Mouse (Mus musculus): ENCODE data around the gene Uxs1. TPM values are rescaled to one million over a fixed set of nuclear protein-coding genes. Genes with fewer than 3 reads are reported as not detected.

Uxs1 gene
- polyA plus RNA-seq, 2 experiments, result 10.1 to 10.9 TPM

DNA sequence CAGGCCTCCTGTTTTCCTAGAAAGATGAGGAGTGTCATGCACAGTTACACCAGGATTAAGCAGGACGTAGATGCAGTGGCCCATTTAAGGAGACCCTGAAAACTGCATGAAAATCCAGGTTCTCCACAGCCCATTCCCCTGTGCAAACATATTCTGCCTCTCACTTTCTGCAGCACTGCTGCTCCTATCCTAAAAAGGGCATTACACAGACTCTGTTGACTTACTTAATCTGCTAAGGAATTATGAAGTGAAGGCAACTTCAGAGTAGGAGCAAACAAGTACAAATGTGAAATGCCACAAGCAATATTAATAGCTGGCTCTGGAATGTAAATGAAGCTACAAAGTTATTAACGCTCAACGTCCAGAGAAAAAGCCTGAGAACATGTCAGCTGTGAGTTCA lies 45.9 kb downstream of the Uxs1 start:
- 74% methylated on average over 3 of the region's 3 CpGs for WGBS (ENCODE audit: insufficient replicate concordance)
- DNase-seq (ENCODE audit: low read depth in 3 of 3, low spot score in 3 of 3) (no peak), ATAC-seq (ENCODE audit: insufficient read depth) (no peak)

DNA sequence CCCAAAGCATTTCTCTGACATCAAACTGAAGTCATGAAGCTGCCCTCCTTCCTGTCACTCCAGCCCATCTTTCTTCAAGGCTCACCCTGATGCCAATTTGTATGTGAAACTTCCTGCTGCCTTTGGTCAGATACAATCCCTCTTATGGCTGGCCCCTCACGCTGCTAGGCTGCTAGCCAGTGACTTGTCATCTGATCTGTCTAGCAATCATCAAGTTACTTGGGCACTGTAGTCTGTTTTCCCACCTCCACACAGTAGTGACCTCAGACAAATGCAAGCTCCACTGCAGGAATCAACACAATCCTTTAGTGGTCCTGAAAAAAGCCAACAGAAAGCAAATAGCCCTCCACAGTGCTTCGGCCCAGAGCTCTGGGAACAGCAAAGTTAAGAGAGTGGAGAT lies 46.4 kb downstream of the Uxs1 start:
- ATAC-seq (ENCODE audit: insufficient read depth) (no peak), DNase-seq (ENCODE audit: low read depth in 3 of 3, low spot score in 3 of 3) (no peak)
- 75% methylated on average over 2 of the region's 2 CpGs for WGBS (ENCODE audit: insufficient replicate concordance)
- Histone ChIP-seq H3K4me2 (ENCODE audit: low read depth) (no peak overlapping the region), H3K9ac (replicated peaks) (no peak overlapping the region), H3K4me1 (replicated peaks; ENCODE audit: control insufficient read depth in 2 of 2, insufficient read depth in 2 of 2, low read length in 1 of 2) (no peaks in the 10 kb centered on the region), H3K4me3 (ENCODE audit: insufficient read depth in 1 of 2, low read depth in 2 of 2, low read length in 2 of 2) (no peak overlapping the region), H3K27ac (no peak overlapping the region), H3K27me3 (ENCODE audit: control insufficient read depth, insufficient read depth, low read length) (no peaks in the 10 kb centered on the region), H3K9me3 (ENCODE audit: control insufficient read depth, low read length) (no peaks in the 10 kb centered on the region), H3K36me3 (replicated peaks; ENCODE audit: control insufficient read depth, insufficient read depth, low read depth) (peaks cover 4% of the 10 kb centered on the region; the same call in 1 of the 2 replicates)
- no peak for TF ChIP-seq CTCF (IDR thresholded peaks at IDR 0.05; ENCODE audit: low read depth)
- TF ChIP-seq EP300 (IDR thresholded peaks at IDR 0.05; ENCODE audit: low read depth), result no peak

More for the DNA sequence above, 45.9 kb downstream of the Uxs1 start:
- Histone ChIP-seq H3K27me3 (ENCODE audit: control insufficient read depth, insufficient read depth, low read length) (no peaks in the 10 kb centered on the region), H3K4me2 (ENCODE audit: low read depth) (no peak overlapping the region), H3K4me3 (ENCODE audit: insufficient read depth in 1 of 2, low read depth in 2 of 2, low read length in 2 of 2) (no peak overlapping the region), H3K36me3 (replicated peaks; ENCODE audit: control insufficient read depth, insufficient read depth, low read depth) (peaks cover 6% of the 10 kb centered on the region; the same call in 1 of the 2 replicates), H3K9me3 (ENCODE audit: control insufficient read depth, low read length) (no peaks in the 10 kb centered on the region), H3K27ac (no peak overlapping the region), H3K4me1 (replicated peaks; ENCODE audit: control insufficient read depth in 2 of 2, insufficient read depth in 2 of 2, low read length in 1 of 2) (no peaks in the 10 kb centered on the region), H3K9ac (replicated peaks) (no peak overlapping the region)
- TF ChIP-seq EP300 (IDR thresholded peaks at IDR 0.05; ENCODE audit: low read depth) (no peak), CTCF (IDR thresholded peaks at IDR 0.05; ENCODE audit: low read depth) (no peak)

GRCm38 (mm10) chr1:43776106-43776505 lies 51.5 kb downstream of the Uxs1 start:
- no peak overlapping the region for H3K4me3 ChIP-seq (ENCODE audit: insufficient read depth in 1 of 2, low read depth in 2 of 2, low read length in 2 of 2)
- H3K27me3 ChIP-seq (ENCODE audit: control insufficient read depth, insufficient read depth, low read length), result no peaks in the 10 kb centered on the region
- no peak overlapping the region for H3K9ac ChIP-seq (replicated peaks)
- H3K27ac ChIP-seq, result no peak overlapping the region
- ATAC-seq (ENCODE audit: insufficient read depth) (no peak), DNase-seq (ENCODE audit: low read depth in 3 of 3, low spot score in 3 of 3) (no peak)
- no peak for TF ChIP-seq EP300 (IDR thresholded peaks at IDR 0.05; ENCODE audit: low read depth)
- no peak for TF ChIP-seq CTCF (IDR thresholded peaks at IDR 0.05; ENCODE audit: low read depth)
- peaks cover 6% of the 10 kb centered on the region for H3K36me3 ChIP-seq (replicated peaks; ENCODE audit: control insufficient read depth, insufficient read depth, low read depth)
- WGBS (ENCODE audit: insufficient replicate concordance), result 81% methylated on average over 3 of the region's 3 CpGs
- no peak overlapping the region for H3K4me2 ChIP-seq (ENCODE audit: low read depth)
- H3K9me3 ChIP-seq (ENCODE audit: control insufficient read depth, low read length), result no peaks in the 10 kb centered on the region
- H3K4me1 ChIP-seq (replicated peaks; ENCODE audit: control insufficient read depth in 2 of 2, insufficient read depth in 2 of 2, low read length in 1 of 2), result no peaks in the 10 kb centered on the region

DNA sequence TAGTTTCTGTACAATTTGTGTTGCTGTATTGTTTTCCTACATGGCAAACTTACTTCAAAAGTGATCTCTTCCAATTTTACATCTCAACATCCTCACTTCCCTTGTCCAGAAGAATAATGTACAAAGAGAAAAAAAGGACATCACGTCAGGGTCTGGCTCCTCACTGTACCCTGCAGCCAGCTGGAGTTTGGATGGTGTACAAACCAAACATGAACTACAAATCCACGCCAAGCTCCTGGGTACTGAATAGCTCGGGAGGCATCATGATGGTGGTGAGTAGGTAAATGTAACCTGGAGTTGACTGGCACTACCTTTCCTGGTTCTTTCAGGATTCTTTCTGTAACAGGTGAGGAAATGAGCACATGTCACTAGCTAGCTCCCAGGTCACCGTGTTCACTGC lies 53.5 kb downstream of the Uxs1 start:
- TF ChIP-seq EP300 (IDR thresholded peaks at IDR 0.05; ENCODE audit: low read depth) (no peak), CTCF (IDR thresholded peaks at IDR 0.05; ENCODE audit: low read depth) (no peak)
- DNase-seq (ENCODE audit: low read depth in 3 of 3, low spot score in 3 of 3) (no peak), ATAC-seq (ENCODE audit: insufficient read depth) (no peak)
- Histone ChIP-seq H3K4me3 (ENCODE audit: insufficient read depth in 1 of 2, low read depth in 2 of 2, low read length in 2 of 2) (no peak overlapping the region), H3K27ac (no peak overlapping the region), H3K4me2 (ENCODE audit: low read depth) (no peak overlapping the region), H3K9me3 (ENCODE audit: control insufficient read depth, low read length) (no peaks in the 10 kb centered on the region), H3K9ac (replicated peaks) (no peak overlapping the region), H3K36me3 (replicated peaks; ENCODE audit: control insufficient read depth, insufficient read depth, low read depth) (peaks cover 6% of the 10 kb centered on the region), H3K4me1 (replicated peaks; ENCODE audit: control insufficient read depth in 2 of 2, insufficient read depth in 2 of 2, low read length in 1 of 2) (no peaks in the 10 kb centered on the region), H3K27me3 (ENCODE audit: control insufficient read depth, insufficient read depth, low read length) (no peaks in the 10 kb centered on the region)
- WGBS (ENCODE audit: insufficient replicate concordance), result 77% methylated on average over 4 of the region's 4 CpGs

- Histone ChIP-seq H3K4me1 (replicated peaks; ENCODE audit: control insufficient read depth in 2 of 2, insufficient read depth in 2 of 2, low read length in 1 of 2) (no peaks in the 10 kb centered on the region), H3K27ac (no peak overlapping the region), H3K4me3 (ENCODE audit: insufficient read depth in 1 of 2, low read depth in 2 of 2, low read length in 2 of 2) (no peak overlapping the region), H3K9ac (replicated peaks) (no peak overlapping the region), H3K4me2 (ENCODE audit: low read depth) (no peak overlapping the region), H3K9me3 (ENCODE audit: control insufficient read depth, low read length) (no peaks in the 10 kb centered on the region), H3K27me3 (ENCODE audit: control insufficient read depth, insufficient read depth, low read length) (no peaks in the 10 kb centered on the region), H3K36me3 (replicated peaks; ENCODE audit: control insufficient read depth, insufficient read depth, low read depth) (peaks cover 3% of the 10 kb centered on the region)
- ATAC-seq (ENCODE audit: insufficient read depth) (no peak), DNase-seq (ENCODE audit: low read depth in 3 of 3, low spot score in 3 of 3) (no peak)
- TF ChIP-seq CTCF (IDR thresholded peaks at IDR 0.05; ENCODE audit: low read depth) (no peak), EP300 (IDR thresholded peaks at IDR 0.05; ENCODE audit: low read depth) (no peak)
- WGBS (ENCODE audit: insufficient replicate concordance), result 90% methylated on average over 3 of the region's 3 CpGs
Observed at GRCm38 (mm10) chr1:43772694-43773093, 54.9 kb downstream of the Uxs1 start.

Measured in liver, embryonic 14.5 days (tissue).